Mouse (Mus musculus) neutrophil, adult 65 days (primary cell): Measurements from ENCODE around the gene Rasgef1c. TPM values are rescaled to one million over a fixed set of nuclear protein-coding genes. Genes with fewer than 3 reads are reported as not detected.

Source experiments
- total RNA-seq: library from RNA; stranded (reverse); gene quantifications from 2 replicates; pipeline ENCODE4 v1.2.4, GENCODE M21; 2023

Rasgef1c gene
- not detected in 2 replicates for total RNA-seq

DNA sequence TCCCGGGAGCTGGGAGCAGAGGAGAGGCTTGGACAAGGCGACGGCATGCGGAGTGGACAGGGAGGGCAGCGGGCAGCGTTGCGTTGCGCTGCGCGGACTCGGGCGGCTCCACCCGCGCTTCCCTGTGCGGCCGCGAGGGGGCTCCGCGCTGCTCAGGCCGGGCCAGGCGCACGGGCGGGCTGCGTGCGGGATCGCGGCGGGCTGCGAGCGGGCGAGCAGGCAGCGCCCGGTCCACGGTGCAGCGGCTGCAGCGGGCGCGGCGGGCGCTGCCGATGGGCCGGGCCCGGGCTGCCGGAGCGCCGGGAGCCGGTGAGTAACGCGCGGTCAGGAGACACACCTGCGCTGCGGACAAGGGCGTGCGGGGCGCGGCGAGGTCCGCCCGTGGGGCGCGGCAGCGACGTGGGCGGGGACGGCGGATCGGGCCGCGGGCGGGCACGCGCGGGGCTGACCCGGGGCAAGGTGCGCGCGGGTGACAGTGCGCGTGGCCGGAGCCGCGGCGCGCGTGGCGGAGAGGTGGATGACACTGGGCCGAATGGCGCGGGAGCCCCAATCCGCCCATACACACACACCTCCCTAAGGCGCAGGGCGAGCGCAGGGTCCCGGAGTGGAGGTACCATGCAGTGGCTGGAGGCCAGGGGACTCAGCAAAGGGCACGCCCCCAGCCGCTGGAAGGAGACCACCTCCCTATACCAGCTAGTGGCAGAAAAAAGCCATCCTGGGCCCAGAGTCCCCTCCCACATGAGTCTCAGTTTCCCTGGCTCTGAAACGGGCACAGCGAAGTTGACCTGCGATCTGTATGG is at the start of gene Rasgef1c:
Rasgef1c (plus strand) TSS at position 177 of the 800 bp plus-strand sequence.

DNA sequence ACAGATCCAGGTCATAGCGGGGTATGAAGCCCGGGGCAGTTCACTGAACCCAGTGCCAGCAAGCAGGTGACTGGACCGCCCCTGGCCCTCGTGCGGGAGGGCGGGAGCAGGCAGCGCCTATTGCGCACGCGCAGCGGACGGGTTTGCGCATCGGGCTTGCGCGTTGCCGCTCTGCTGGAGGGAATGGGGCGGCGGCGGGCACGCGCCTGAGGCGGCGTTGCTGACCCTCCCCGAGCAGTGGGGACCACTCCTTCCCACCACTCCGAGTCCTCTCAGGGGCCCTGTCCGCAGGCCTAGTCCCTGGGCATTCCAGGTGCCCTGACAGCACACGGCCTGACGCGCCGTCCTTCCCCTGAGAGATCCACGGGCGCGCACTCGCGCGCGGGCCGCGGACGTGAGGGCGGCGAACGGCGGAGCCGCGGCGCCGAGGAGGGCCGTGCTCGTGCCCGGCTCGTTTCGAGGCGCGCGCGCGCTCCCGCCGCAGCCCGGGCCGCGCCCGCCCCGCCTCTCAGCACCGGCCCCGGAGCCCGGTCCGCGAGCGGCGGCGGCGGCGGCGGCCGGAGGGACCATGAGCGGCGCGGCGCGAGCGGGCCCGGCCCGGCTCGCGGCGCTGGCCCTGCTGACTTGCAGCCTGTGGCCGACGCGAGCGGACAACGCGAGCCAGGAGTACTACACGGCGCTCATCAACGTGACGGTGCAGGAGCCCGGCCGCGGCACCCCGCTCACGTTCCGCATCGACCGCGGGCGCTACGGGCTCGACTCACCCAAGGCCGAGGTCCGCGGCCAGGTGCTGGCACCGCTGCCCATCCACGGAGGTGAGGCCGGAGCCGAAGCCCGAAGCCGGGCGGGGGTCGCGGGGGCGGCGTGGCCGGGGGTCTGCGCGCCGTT is 123.4 kb downstream of the Rasgef1c start, which contains the start of gene Rnf130:
Rnf130 (plus strand) TSS at position 514 of the 888 bp plus-strand sequence.

Other genes starting within 250 kb of the Rasgef1c start
- not detected in 2 replicates for gene Scgb3a1, start 238.2 kb upstream of the Rasgef1c start, total RNA-seq
- gene Cnot6, start 189.1 kb upstream of the Rasgef1c start, total RNA-seq, result 39.3 and 42.8 TPM in 2 replicates
- not detected in 2 replicates for gene Gfpt2, start 107.7 kb upstream of the Rasgef1c start, total RNA-seq
- 22.5 and 24.7 TPM in 2 replicates for gene Mapk9, start 55.1 kb upstream of the Rasgef1c start, total RNA-seq
- 253 and 255 TPM in 2 replicates for gene Rnf130, start 123.5 kb downstream of the Rasgef1c start, total RNA-seq
- 53.7 and 70.4 TPM in 2 replicates for gene Tbc1d9b, start 229.6 kb downstream of the Rasgef1c start, total RNA-seq